Mouse (Mus musculus): ENCODE data around the gene Olfr1366. TPM values are rescaled to one million over a fixed set of nuclear protein-coding genes. Genes with fewer than 3 reads are reported as not detected.
A peak's percentile ranks its signal among the peaks of the same experiment; 100 is the strongest.

Gene Olfr1366
- polyA plus RNA-seq (2015; fragmentation: Nextera tagmentation; extraction: Ambion mirVana): 0.11 and 0.13 TPM in 2 replicates

DNA sequence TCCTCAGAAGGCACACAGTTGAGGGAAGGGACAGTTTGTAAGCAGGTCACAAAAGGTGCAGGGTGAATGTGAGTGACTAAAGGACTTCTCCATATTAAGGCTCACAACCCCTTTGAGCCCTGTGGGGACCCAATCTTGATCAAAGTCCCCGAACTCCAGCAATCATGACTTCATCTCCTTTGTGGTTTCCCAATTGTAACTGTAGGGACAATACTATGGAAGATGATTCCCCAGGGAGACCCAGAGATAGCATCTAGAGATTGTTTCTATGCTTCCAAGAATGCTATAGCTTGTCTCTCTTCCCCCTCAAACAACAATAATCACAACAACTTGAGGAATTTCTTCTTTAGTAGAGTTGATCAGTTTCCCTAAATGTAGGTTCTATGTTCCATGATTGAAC, at the start of gene Olfr1366:
Gene Olfr1366 (minus strand): TSS at position 101 of the 400 bp plus-strand sequence.
- no peak for ATAC-seq
- H3K9me3 ChIP-seq (ENCODE audit: control insufficient read depth, low read length): no peaks in the 10 kb centered on the region
- H3K4me1 ChIP-seq (ENCODE audit: control insufficient read depth, insufficient read depth, low read depth, low read length): no peaks in the 10 kb centered on the region
- H3K36me3 ChIP-seq (ENCODE audit: control insufficient read depth, insufficient read depth, low read length): no peaks in the 10 kb centered on the region
- H3K4me2 ChIP-seq (ENCODE audit: low read length): no peak within 1 kb of the TSS
- H3K27ac ChIP-seq (ENCODE audit: low read depth, low read length): no peak within 1 kb of the TSS
- no peak within 1 kb of the TSS for H3K4me3 ChIP-seq (ENCODE audit: low read length)
- H3K9ac ChIP-seq (ENCODE audit: low read depth, low read length): no peak within 1 kb of the TSS
- no peaks in the 10 kb centered on the region for H3K27me3 ChIP-seq (replicated peaks; ENCODE audit: control insufficient read depth, insufficient read depth, low read length)
- WGBS: 84% methylated on average over 1 of the region's 1 CpGs

GRCm38 (mm10) chr13:21591618-21592017, 49.0 kb upstream of the Olfr1366 start:
- Histone ChIP-seq H3K27me3 (replicated peaks; ENCODE audit: control insufficient read depth, insufficient read depth, low read length) (no peaks in the 10 kb centered on the region), H3K4me1 (ENCODE audit: control insufficient read depth, insufficient read depth, low read depth, low read length) (no peaks in the 10 kb centered on the region), H3K9me3 (ENCODE audit: control insufficient read depth, low read length) (no peaks in the 10 kb centered on the region), H3K27ac (ENCODE audit: low read depth, low read length) (no peak overlapping the region), H3K4me2 (ENCODE audit: low read length) (no peak overlapping the region), H3K9ac (ENCODE audit: low read depth, low read length) (no peak overlapping the region), H3K36me3 (ENCODE audit: control insufficient read depth, insufficient read depth, low read length) (no peaks in the 10 kb centered on the region), H3K4me3 (ENCODE audit: low read length) (no peak overlapping the region)
- no peak for ATAC-seq
- 69% methylated on average over 2 of the region's 2 CpGs for WGBS

DNA sequence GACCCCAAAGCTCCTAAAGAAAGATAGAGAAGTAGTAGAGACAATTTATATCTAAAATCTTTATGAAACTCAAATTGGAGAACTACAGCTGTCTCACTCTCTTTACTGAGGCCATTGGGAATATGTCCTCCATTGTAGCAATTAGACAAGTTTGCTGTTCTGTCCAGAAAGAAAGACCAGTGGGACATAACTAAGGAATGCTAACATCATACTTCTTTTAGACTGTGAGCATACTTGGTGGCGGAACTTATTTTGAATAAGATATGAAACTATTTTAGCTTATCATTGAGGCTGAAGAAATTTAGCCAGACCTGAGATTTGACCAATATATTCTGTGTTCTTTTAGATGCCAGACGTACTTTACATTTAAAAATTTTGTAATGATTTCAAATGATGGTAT, 39.1 kb upstream of the Olfr1366 start, which contains the start of gene Olfr1364:
Gene Olfr1364 (minus strand): TSS at position 101 of the 400 bp plus-strand sequence.
- Histone ChIP-seq H3K9me3 (ENCODE audit: control insufficient read depth, low read length) (no peaks in the 10 kb centered on the region), H3K36me3 (ENCODE audit: control insufficient read depth, insufficient read depth, low read length) (no peaks in the 10 kb centered on the region), H3K4me3 (ENCODE audit: low read length) (no peak within 1 kb of the TSS), H3K27me3 (replicated peaks; ENCODE audit: control insufficient read depth, insufficient read depth, low read length) (no peaks in the 10 kb centered on the region), H3K27ac (ENCODE audit: low read depth, low read length) (no peak within 1 kb of the TSS), H3K4me1 (ENCODE audit: control insufficient read depth, insufficient read depth, low read depth, low read length) (no peaks in the 10 kb centered on the region), H3K4me2 (ENCODE audit: low read length) (no peak within 1 kb of the TSS), H3K9ac (ENCODE audit: low read depth, low read length) (no peak within 1 kb of the TSS)
- ATAC-seq: no peak
- 91% methylated on average over 2 of the region's 2 CpGs for WGBS

GRCm38 (mm10) chr13:21559793-21560192, 17.2 kb upstream of the Olfr1366 start, which contains the start of gene Olfr1535:
Olfr1535 (minus strand) TSS chr13:21559893.
- no peaks in the 10 kb centered on the region for H3K4me1 ChIP-seq (ENCODE audit: control insufficient read depth, insufficient read depth, low read depth, low read length)
- H3K9me3 ChIP-seq (ENCODE audit: control insufficient read depth, low read length): no peaks in the 10 kb centered on the region
- no peak within 1 kb of the TSS for H3K4me2 ChIP-seq (ENCODE audit: low read length)
- H3K27me3 ChIP-seq (replicated peaks; ENCODE audit: control insufficient read depth, insufficient read depth, low read length): no peaks in the 10 kb centered on the region
- no peak within 1 kb of the TSS for H3K9ac ChIP-seq (ENCODE audit: low read depth, low read length)
- H3K4me3 ChIP-seq (ENCODE audit: low read length): no peak within 1 kb of the TSS
- H3K27ac ChIP-seq (ENCODE audit: low read depth, low read length): no peak within 1 kb of the TSS
- no peak for ATAC-seq
- WGBS: 59% methylated on average over 1 of the region's 1 CpGs
- no peaks in the 10 kb centered on the region for H3K36me3 ChIP-seq (ENCODE audit: control insufficient read depth, insufficient read depth, low read length)

DNA sequence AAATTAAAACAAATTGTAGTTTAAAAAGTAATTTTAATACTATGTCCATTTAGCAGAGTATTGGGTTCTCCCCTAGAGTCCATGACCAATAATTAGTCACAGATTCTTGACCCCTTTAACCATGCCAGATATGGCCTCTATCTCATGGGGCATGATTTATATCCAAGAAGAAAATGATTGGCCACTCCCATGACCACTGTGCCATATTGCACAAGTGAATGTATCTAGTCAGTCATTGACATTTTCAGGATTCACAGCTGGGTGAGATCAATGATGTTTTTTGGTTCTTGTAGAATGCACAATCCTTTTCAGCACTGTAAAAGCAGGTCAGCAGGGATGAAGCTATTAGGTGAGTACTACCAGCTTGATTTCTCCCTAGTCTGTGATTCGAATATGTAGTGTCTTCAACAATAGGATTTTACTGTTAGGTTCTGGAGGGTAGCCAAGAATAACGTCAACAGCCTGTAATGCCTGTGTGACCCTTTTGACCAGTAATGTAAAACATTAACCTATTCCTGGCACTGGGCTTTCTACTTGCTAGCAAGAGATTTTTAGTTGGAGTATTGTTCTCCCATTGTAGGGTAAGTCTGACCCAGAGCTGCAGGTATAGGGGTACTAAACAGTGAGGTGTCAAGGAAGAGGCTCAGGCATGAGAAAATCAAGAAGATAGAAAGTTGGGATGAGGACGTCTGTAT, 8.0 kb upstream of the Olfr1366 start:
- Histone ChIP-seq H3K9ac (ENCODE audit: low read depth, low read length) (no peak overlapping the region), H3K4me2 (ENCODE audit: low read length) (no peak overlapping the region), H3K27me3 (replicated peaks; ENCODE audit: control insufficient read depth, insufficient read depth, low read length) (no peaks in the 10 kb centered on the region), H3K9me3 (ENCODE audit: control insufficient read depth, low read length) (no peaks in the 10 kb centered on the region), H3K4me1 (ENCODE audit: control insufficient read depth, insufficient read depth, low read depth, low read length) (no peaks in the 10 kb centered on the region), H3K27ac (ENCODE audit: low read depth, low read length) (no peak overlapping the region), H3K4me3 (ENCODE audit: low read length) (no peak overlapping the region), H3K36me3 (ENCODE audit: control insufficient read depth, insufficient read depth, low read length) (no peaks in the 10 kb centered on the region)
- WGBS: 49% methylated on average over 3 of the region's 3 CpGs
- ATAC-seq: no peak

DNA sequence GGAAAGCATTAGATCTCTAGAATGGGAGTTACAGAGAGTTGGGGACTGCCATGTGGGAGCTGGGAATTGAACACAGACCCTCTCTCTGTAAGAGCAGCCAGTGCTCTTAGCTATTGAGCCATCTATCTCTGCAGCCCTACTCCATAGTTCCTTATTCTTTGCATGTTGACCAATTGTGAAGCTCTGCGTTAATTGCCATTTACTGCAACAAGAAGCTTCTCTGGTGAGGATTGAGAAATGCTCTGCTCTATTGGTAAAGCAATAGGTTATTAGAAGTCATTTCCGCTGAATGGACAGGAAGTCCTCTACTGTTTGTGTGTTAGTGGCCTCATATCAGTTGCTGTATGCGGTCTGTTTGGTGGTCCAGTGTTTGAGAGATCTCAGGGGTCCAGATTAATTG, 6.9 kb upstream of the Olfr1366 start:
- Histone ChIP-seq H3K4me2 (ENCODE audit: low read length) (no peak overlapping the region), H3K27ac (ENCODE audit: low read depth, low read length) (no peak overlapping the region), H3K27me3 (replicated peaks; ENCODE audit: control insufficient read depth, insufficient read depth, low read length) (no peaks in the 10 kb centered on the region), H3K9ac (ENCODE audit: low read depth, low read length) (no peak overlapping the region), H3K4me3 (ENCODE audit: low read length) (no peak overlapping the region), H3K4me1 (ENCODE audit: control insufficient read depth, insufficient read depth, low read depth, low read length) (no peaks in the 10 kb centered on the region), H3K9me3 (ENCODE audit: control insufficient read depth, low read length) (no peaks in the 10 kb centered on the region), H3K36me3 (ENCODE audit: control insufficient read depth, insufficient read depth, low read length) (no peaks in the 10 kb centered on the region)
- 92% methylated on average over 3 of the region's 3 CpGs for WGBS
- no peak for ATAC-seq

DNA sequence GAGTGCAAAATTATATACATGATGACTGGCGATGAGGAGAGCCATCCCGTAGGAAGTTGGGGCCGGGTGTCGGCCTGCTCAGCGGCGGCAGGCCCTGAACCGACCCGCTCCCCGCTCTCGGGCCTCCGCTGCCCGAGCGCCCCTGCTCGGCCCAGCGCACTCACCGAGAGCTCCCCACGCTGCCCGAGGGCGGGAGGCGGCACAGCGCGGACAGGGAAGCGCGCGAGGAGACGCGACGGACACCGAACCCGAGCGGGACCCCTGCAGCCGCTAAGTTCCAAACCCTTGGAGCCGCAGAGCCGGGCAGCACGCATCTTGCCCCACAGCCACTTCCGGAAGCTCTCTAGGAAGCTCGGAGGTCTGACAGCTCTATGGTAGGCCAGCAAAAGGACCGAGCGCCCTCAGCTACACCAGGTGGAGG, 11.8 kb downstream of the Olfr1366 start, which contains the start of gene Zkscan8:
Gene Zkscan8 (minus strand): TSS at position 340 of the 421 bp plus-strand sequence.
- Histone ChIP-seq H3K4me2 (ENCODE audit: low read length) (peak within 1 kb of the TSS; percentile 74), H3K27ac (ENCODE audit: low read depth, low read length) (peak within 1 kb of the TSS; percentile 91), H3K4me3 (ENCODE audit: low read length) (peak within 1 kb of the TSS; percentile 95), H3K27me3 (replicated peaks; ENCODE audit: control insufficient read depth, insufficient read depth, low read length) (no peaks in the 10 kb centered on the region), H3K4me1 (ENCODE audit: control insufficient read depth, insufficient read depth, low read depth, low read length) (peaks cover 3% of the 10 kb centered on the region), H3K9me3 (ENCODE audit: control insufficient read depth, low read length) (no peaks in the 10 kb centered on the region), H3K9ac (ENCODE audit: low read depth, low read length) (peak within 1 kb of the TSS; percentile 99), H3K36me3 (ENCODE audit: control insufficient read depth, insufficient read depth, low read length) (peaks cover 5% of the 10 kb centered on the region)
- under 1% methylated on average over 39 of the region's 39 CpGs for WGBS
- peak; percentile 100 for ATAC-seq

- no peak overlapping the region for H3K9ac ChIP-seq (ENCODE audit: low read depth, low read length)
- no peak for ATAC-seq
- peaks cover 8% of the 10 kb centered on the region for H3K36me3 ChIP-seq (ENCODE audit: control insufficient read depth, insufficient read depth, low read length)
- WGBS: 54% methylated on average over 7 of the region's 7 CpGs
- H3K4me3 ChIP-seq (ENCODE audit: low read length): peak overlapping the region; percentile 95
- H3K27ac ChIP-seq (ENCODE audit: low read depth, low read length): no peak overlapping the region
- no peaks in the 10 kb centered on the region for H3K9me3 ChIP-seq (ENCODE audit: control insufficient read depth, low read length)
- peak overlapping the region; percentile 62 for H3K4me2 ChIP-seq (ENCODE audit: low read length)
- no peaks in the 10 kb centered on the region for H3K27me3 ChIP-seq (replicated peaks; ENCODE audit: control insufficient read depth, insufficient read depth, low read length)
- peaks cover 3% of the 10 kb centered on the region for H3K4me1 ChIP-seq (ENCODE audit: control insufficient read depth, insufficient read depth, low read depth, low read length)
Observed at GRCm38 (mm10) chr13:21530136-21530535, 12.5 kb downstream of the Olfr1366 start.

DNA sequence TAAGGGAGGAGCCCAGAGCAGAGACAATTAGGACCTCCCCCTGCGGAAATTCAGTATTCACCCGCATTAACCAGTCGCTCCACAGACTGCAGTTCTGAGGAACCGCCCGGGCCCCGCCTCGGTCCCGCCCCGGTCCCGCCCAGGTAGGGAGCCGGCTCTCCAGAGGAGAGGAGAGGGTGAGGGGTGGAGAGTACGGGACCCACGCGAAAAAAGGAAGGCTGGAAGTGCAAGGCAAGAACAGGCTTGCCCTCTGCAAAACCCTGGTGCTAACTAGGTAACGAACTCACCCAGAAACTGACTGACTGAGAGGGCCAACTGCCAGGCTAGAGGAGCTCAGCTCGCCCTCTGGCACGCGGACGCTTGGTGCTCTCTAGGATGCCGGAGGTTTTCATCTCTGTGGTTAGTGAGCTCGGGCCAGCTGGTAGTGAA, 36.4 kb downstream of the Olfr1366 start:
- H3K9me3 ChIP-seq (ENCODE audit: control insufficient read depth, low read length): no peaks in the 10 kb centered on the region
- H3K27me3 ChIP-seq (replicated peaks; ENCODE audit: control insufficient read depth, insufficient read depth, low read length): no peaks in the 10 kb centered on the region
- H3K27ac ChIP-seq (ENCODE audit: low read depth, low read length): peak overlapping the region; percentile 88
- peak overlapping the region; percentile 63 for H3K4me2 ChIP-seq (ENCODE audit: low read length)
- H3K36me3 ChIP-seq (ENCODE audit: control insufficient read depth, insufficient read depth, low read length): no peaks in the 10 kb centered on the region
- WGBS: under 1% methylated on average over 21 of the region's 21 CpGs
- H3K4me1 ChIP-seq (ENCODE audit: control insufficient read depth, insufficient read depth, low read depth, low read length): no peaks in the 10 kb centered on the region; the same call in 1 of the 2 replicates
- ATAC-seq: peak; percentile 100
- H3K4me3 ChIP-seq (ENCODE audit: low read length): peak overlapping the region; percentile 71
- peak overlapping the region; percentile 76 for H3K9ac ChIP-seq (ENCODE audit: low read depth, low read length)

All from hindbrain, embryonic 16.5 days (tissue).